Mouse (Mus musculus): ENCODE measurements around the gene Ykt6.

GRCm38 (mm10) chr11:5968223-5968622 lies 12.7 kb downstream of the Ykt6 start:
- no peak for TF ChIP-seq CTCF (IDR thresholded peaks at IDR 0.05; ENCODE audit: extremely low read depth, insufficient read length, insufficient replicate concordance, low read depth, low read length)
- no peak for TF ChIP-seq POLR2A (IDR thresholded peaks at IDR 0.05; ENCODE audit: low read depth, low read length)
